Mouse (Mus musculus): ENCODE results near the gene Lag3.

- TF ChIP-seq CTCF (IDR thresholded peaks at IDR 0.05; ENCODE audit: control insufficient read depth, insufficient read depth, insufficient read length), result peak; percentile 98
- TF ChIP-seq USF1 (IDR thresholded peaks at IDR 0.05; ENCODE audit: low read depth), result no peak
- no peak for TF ChIP-seq MYOD1 (IDR thresholded peaks at IDR 0.05; ENCODE audit: control insufficient read depth, insufficient read length, low read depth)
- no peak for TF ChIP-seq CEBPB (IDR thresholded peaks at IDR 0.05; ENCODE audit: low read depth)
- TF ChIP-seq FOSL1 (IDR thresholded peaks at IDR 0.05; ENCODE audit: insufficient read depth, low read length, poor library complexity, severe bottlenecking), result no peak
- TF ChIP-seq MAX (IDR thresholded peaks at IDR 0.05), result no peak
- TF ChIP-seq MYOG (IDR thresholded peaks at IDR 0.05; ENCODE audit: control insufficient read depth, extremely low read depth, insufficient read length), result no peak
These were observed 7.8 kb downstream of the Lag3 start for GRCm38 (mm10) chr6:124903580-124904151.

Data from C2C12 (cell line).